In genomic region chr3:103153761-103154160, GRCm38 (mm10) we compare ENCODE assay signal across 12 mouse cellular contexts. TPM values are rescaled to one million over a fixed set of nuclear protein-coding genes. Genes with fewer than 3 reads are reported as not detected.
A peak's percentile ranks its signal among the peaks of the same experiment; 100 is the strongest.
DNase-seq lines count a peak whose midpoint lies in the region; ATAC-seq and TF ChIP-seq lines count a peak whose summit lies in the region.
"Had no signal": no experiment of that assay in that cellular context is flagged by ENCODE, and none has a peak within 500 bp of the region (broad histone marks: within the 10 kb centered on the region; RNA-seq: fewer than 3 reads in every experiment).

No protein-coding gene starts in this region.

- H3K27ac ChIP-seq in forebrain, postnatal 0 days (ENCODE audit: low read depth, low read length): no peak overlapping the region
- no peak overlapping the region for H3K27ac ChIP-seq in forebrain, embryonic 15.5 days (replicated peaks)
- H3K27ac ChIP-seq in liver, embryonic 13.5 days: no peak overlapping the region
- H3K27ac ChIP-seq: heart, embryonic 13.5 days; intestine, embryonic 15.5 days had no signal

- H3K4me2 ChIP-seq in forebrain, postnatal 0 days (ENCODE audit: low read depth): no peak overlapping the region
- no peak overlapping the region for H3K4me2 ChIP-seq in forebrain, embryonic 15.5 days (replicated peaks)
- H3K4me2 ChIP-seq in liver, embryonic 13.5 days: no peak overlapping the region
- H3K4me2 ChIP-seq: heart, embryonic 13.5 days; intestine, embryonic 15.5 days had no signal

- no peak for TF ChIP-seq POLR2A in lung, adult 2 months (IDR thresholded peaks at IDR 0.05; ENCODE audit: borderline replicate concordance, extremely low read depth, low read depth, low read length)

- no peak overlapping the region for H3K9ac ChIP-seq in forebrain, postnatal 0 days
- H3K9ac ChIP-seq in forebrain, embryonic 15.5 days (replicated peaks): no peak overlapping the region
- H3K9ac ChIP-seq in liver, embryonic 13.5 days: no peak overlapping the region
- H3K9ac ChIP-seq: heart, embryonic 13.5 days; intestine, embryonic 15.5 days had no signal

- H3K36me3 ChIP-seq in forebrain, postnatal 0 days (ENCODE audit: insufficient read depth): no peaks in the 10 kb centered on the region
- no peaks in the 10 kb centered on the region for H3K36me3 ChIP-seq in forebrain, embryonic 15.5 days
- peaks cover 94% of the 10 kb centered on the region for H3K36me3 ChIP-seq in liver, embryonic 13.5 days

- no peaks in the 10 kb centered on the region for H3K27me3 ChIP-seq in forebrain, postnatal 0 days (ENCODE audit: insufficient read depth, low read length)
- no peaks in the 10 kb centered on the region for H3K27me3 ChIP-seq in forebrain, embryonic 15.5 days
- no peaks in the 10 kb centered on the region for H3K27me3 ChIP-seq in liver, embryonic 13.5 days
- H3K27me3 ChIP-seq: heart, embryonic 13.5 days; intestine, embryonic 15.5 days had no signal

- no peak for DNase-seq in forebrain, postnatal 0 days
- no peak for DNase-seq in lung, adult 2 months
- no peak for DNase-seq in lung, postnatal 36 days
- DNase-seq in MEL-GATA-1-ER (ENCODE audit: extremely low read depth, low read depth): peak; percentile 32
- no peak for DNase-seq in liver, embryonic 13.5 days
- no peak for DNase-seq in embryo, embryonic 9.5 days (ENCODE audit: extremely low spot score)
- DNase-seq in urinary bladder, postnatal 14 days (ENCODE audit: low spot score): no peak
- DNase-seq: B cell, adult 2 months; thymus, postnatal 36 days had no signal

- H3K9me3 ChIP-seq in forebrain, postnatal 0 days (ENCODE audit: low read length): no peaks in the 10 kb centered on the region
- no peaks in the 10 kb centered on the region for H3K9me3 ChIP-seq in forebrain, embryonic 15.5 days
- H3K9me3 ChIP-seq in liver, embryonic 13.5 days (replicated peaks): no peaks in the 10 kb centered on the region
- H3K9me3 ChIP-seq: heart, embryonic 13.5 days; intestine, embryonic 15.5 days had no signal

- H3K4me1 ChIP-seq in forebrain, postnatal 0 days (ENCODE audit: insufficient read depth): no peaks in the 10 kb centered on the region
- no peaks in the 10 kb centered on the region for H3K4me1 ChIP-seq in forebrain, embryonic 15.5 days
- H3K4me1 ChIP-seq in lung, adult 2 months (ENCODE audit: control insufficient read depth, insufficient read depth, low read length): no peaks in the 10 kb centered on the region
- peaks cover 2% of the 10 kb centered on the region for H3K4me1 ChIP-seq in liver, embryonic 13.5 days (replicated peaks)
- H3K4me1 ChIP-seq: heart, embryonic 13.5 days; intestine, embryonic 15.5 days had no signal

- ATAC-seq in forebrain, postnatal 0 days: no peak
- no peak for ATAC-seq in forebrain, embryonic 15.5 days (replicated peaks)
- ATAC-seq in liver, embryonic 13.5 days (ENCODE audit: low read depth): 0 out of 2 replicates have a peak, but pooled peaks have one; percentile 30
- ATAC-seq: intestine, embryonic 15.5 days had no signal

- peak; percentile 56 for TF ChIP-seq CTCF in forebrain, postnatal 0 days (IDR thresholded peaks at IDR 0.05; ENCODE audit: low read depth)
- peak; percentile 51 for TF ChIP-seq CTCF in lung, adult 2 months (IDR thresholded peaks at IDR 0.05; ENCODE audit: insufficient read depth, low read length)

- H3K4me3 ChIP-seq in forebrain, postnatal 0 days (ENCODE audit: low read depth, low read length): no peak overlapping the region
- H3K4me3 ChIP-seq in forebrain, embryonic 15.5 days: no peak overlapping the region
- no peak overlapping the region for H3K4me3 ChIP-seq in lung, adult 2 months (replicated peaks; ENCODE audit: extremely low read depth, low read depth, low read length)
- no peak overlapping the region for H3K4me3 ChIP-seq in liver, embryonic 13.5 days (replicated peaks)
- H3K4me3 ChIP-seq: heart, embryonic 13.5 days; intestine, embryonic 15.5 days had no signal

RNA-seq across cellular contexts. Expression of gene Bcas2, which starts 17.7 kb away (rescaled TPM):
- 105 and 121 TPM in 2 replicates for total RNA-seq in forebrain, postnatal 0 days (2014; rRNA removed)
- 213 and 237 TPM in 2 replicates for polyA plus RNA-seq in forebrain, postnatal 0 days (2015; fragmentation: Nextera tagmentation; extraction: Ambion mirVana)
- polyA plus RNA-seq in forebrain, embryonic 15.5 days (2015; fragmentation: Nextera tagmentation; extraction: Ambion mirVana): 244 and 247 TPM in 2 replicates
- 18.4 and 25.4 TPM in 2 replicates for polyA plus RNA-seq in lung, adult 2 months (2012; rRNA removed)
- 211 and 253 TPM in 2 replicates for polyA plus RNA-seq in liver, embryonic 13.5 days (2015; fragmentation: Nextera tagmentation; extraction: Ambion mirVana)

RNA-seq across cellular contexts. Expression of gene Dennd2c, which starts 51.4 kb away (rescaled TPM):
- 1.4 and 1.5 TPM in 2 replicates for total RNA-seq in forebrain, postnatal 0 days (2014; rRNA removed)
- polyA plus RNA-seq in forebrain, postnatal 0 days (2015; fragmentation: Nextera tagmentation; extraction: Ambion mirVana): 0.58 TPM in 2 replicates
- polyA plus RNA-seq in forebrain, embryonic 15.5 days (2015; fragmentation: Nextera tagmentation; extraction: Ambion mirVana): 0.84 and 1.4 TPM in 2 replicates
- polyA plus RNA-seq in lung, adult 2 months (2012; rRNA removed): 1.2 and 3.7 TPM in 2 replicates
- polyA plus RNA-seq in liver, embryonic 13.5 days (2015; fragmentation: Nextera tagmentation; extraction: Ambion mirVana): 8.6 and 9.7 TPM in 2 replicates
